Mouse (Mus musculus) heart, embryonic 12.5 days (tissue): ENCODE results near the gene Mpi. TPM values are rescaled to one million over a fixed set of nuclear protein-coding genes. Genes with fewer than 3 reads are reported as not detected.

ENCODE experiments used
- ATAC-seq: fragments of 200-750 bp; cut with Nextera tagmentation; 2 replicates; pipeline ENCODE4 v1.8.0; 2017; ENCODE audit warnings: moderate TSS enrichment, moderate library complexity; ENCODE audit not compliant: insufficient number of reproducible peaks, low FRiP score
- H3K27ac ChIP-seq: fragments of 300-500 bp; sonication (generic); 2 replicates; pipeline ENCODE4 v1.5.1; 2016; ENCODE audit warnings: mild to moderate bottlenecking, moderate library complexity; ENCODE audit not compliant: poor library complexity, severe bottlenecking
- H3K27me3 ChIP-seq: fragments of 300-500 bp; sonication (generic); replicated peaks from 2 replicates; pipeline ENCODE4 v1.6.1; 2016; ENCODE audit warnings: mild to moderate bottlenecking, moderate library complexity
- H3K36me3 ChIP-seq: fragments of 300-500 bp; sonication (generic); 2 replicates; pipeline ENCODE4 v1.6.1; 2016; ENCODE audit warnings: mild to moderate bottlenecking, moderate library complexity
- H3K4me1 ChIP-seq: fragments of 300-500 bp; sonication (generic); replicated peaks from 2 replicates; pipeline ENCODE4 v1.6.1; 2016; ENCODE audit warnings: mild to moderate bottlenecking
- H3K4me2 ChIP-seq: fragments of 300-500 bp; sonication (generic); 2 replicates; pipeline ENCODE4 v1.6.1; 2016; ENCODE audit warnings: mild to moderate bottlenecking, moderate library complexity
- H3K4me3 ChIP-seq: fragments of 300-500 bp; sonication (generic); 2 replicates; pipeline ENCODE4 v1.5.1; 2016; ENCODE audit warnings: mild to moderate bottlenecking
- H3K9ac ChIP-seq: fragments of 300-500 bp; sonication (generic); 2 replicates; pipeline ENCODE4 v1.6.1; 2016; ENCODE audit warnings: mild to moderate bottlenecking, moderate library complexity
- H3K9me3 ChIP-seq: fragments of 300-500 bp; sonication (generic); replicated peaks from 2 replicates; pipeline ENCODE4 v1.6.1; 2016; ENCODE audit warnings: mild to moderate bottlenecking, moderate library complexity
- WGBS: fragments of 180-500 bp; shearing (Covaris S2); methylation state at CpG from one replicate; pipeline ENCODE4 v1.1.7; 2016; 5-methylcytosine and 5-hydroxymethylcytosine counted together
- polyA plus RNA-seq: library from polyadenylated mRNA; unstranded; fragments of >200 nt; fragmentation: Nextera tagmentation; extraction: Ambion mirVana; gene quantifications from 2 replicates; pipeline ENCODE4 v1.2.1, GENCODE M21; 2016

The Mpi gene
- polyA plus RNA-seq, 1 experiment from 2014 or later, result 75.6 TPM

- under 1% methylated on average over 37 of the region's 37 CpGs for WGBS
- Histone ChIP-seq H3K4me3 (peak within 1 kb of the TSS; percentile 81), H3K27me3 (no peaks in the 10 kb centered on the region), H3K4me1 (peaks cover 37% of the 10 kb centered on the region), H3K36me3 (no peaks in the 10 kb centered on the region), H3K27ac (peak within 1 kb of the TSS; percentile 50; the same call in 1 of the 2 replicates), H3K9me3 (no peaks in the 10 kb centered on the region), H3K4me2 (peak within 1 kb of the TSS; percentile 88), H3K9ac (peak within 1 kb of the TSS; percentile 80)
- ATAC-seq, result peak; percentile 99
Observed at GRCm38 (mm10) chr9:57560861-57561710, 8.5 kb upstream of the Mpi start, which contains the start of gene Scamp2. Gene Scamp2, plus strand, starts transcription at chr9:57560943.

- WGBS, result 27% methylated on average over 7 of the region's 7 CpGs
- no peaks in the 10 kb centered on the region for H3K9me3 ChIP-seq
- ATAC-seq, result no peak
- H3K27me3 ChIP-seq, result no peaks in the 10 kb centered on the region
- peak overlapping the region; percentile 81 for H3K4me3 ChIP-seq
- no peaks in the 10 kb centered on the region for H3K36me3 ChIP-seq
- peaks cover 28% of the 10 kb centered on the region for H3K4me1 ChIP-seq
- H3K27ac ChIP-seq, result 0 out of 2 replicates have a peak overlapping the region, but pooled peaks have one; percentile 50
- H3K4me2 ChIP-seq, result peak overlapping the region; percentile 88
- peak overlapping the region; percentile 80; the same call in 1 of the 2 replicates for H3K9ac ChIP-seq
Observed at GRCm38 (mm10) chr9:57560263-57560662, 7.7 kb upstream of the Mpi start.

GRCm38 (mm10) chr9:57559568-57559967 is 7.0 kb upstream of the Mpi start:
- no peak overlapping the region for H3K27ac ChIP-seq
- ATAC-seq, result no peak
- H3K9ac ChIP-seq, result no peak overlapping the region
- no peaks in the 10 kb centered on the region for H3K27me3 ChIP-seq
- no peak overlapping the region for H3K4me2 ChIP-seq
- H3K4me3 ChIP-seq, result no peak overlapping the region
- WGBS, result 72% methylated on average over 2 of the region's 2 CpGs
- no peaks in the 10 kb centered on the region for H3K9me3 ChIP-seq
- H3K4me1 ChIP-seq, result peaks cover 25% of the 10 kb centered on the region
- H3K36me3 ChIP-seq, result no peaks in the 10 kb centered on the region

GRCm38 (mm10) chr9:57558625-57559024 is 6.1 kb upstream of the Mpi start:
- no peak for ATAC-seq
- WGBS, result 68% methylated on average over 4 of the region's 4 CpGs
- H3K27me3 ChIP-seq, result no peaks in the 10 kb centered on the region
- no peaks in the 10 kb centered on the region for H3K36me3 ChIP-seq
- H3K4me3 ChIP-seq, result no peak overlapping the region
- no peaks in the 10 kb centered on the region for H3K9me3 ChIP-seq
- peaks cover 25% of the 10 kb centered on the region for H3K4me1 ChIP-seq
- no peak overlapping the region for H3K9ac ChIP-seq
- no peak overlapping the region for H3K27ac ChIP-seq
- no peak overlapping the region for H3K4me2 ChIP-seq

- H3K4me1 ChIP-seq, result peaks cover 15% of the 10 kb centered on the region
- no peak for ATAC-seq
- H3K4me3 ChIP-seq, result no peak overlapping the region
- no peaks in the 10 kb centered on the region for H3K9me3 ChIP-seq
- no peaks in the 10 kb centered on the region for H3K27me3 ChIP-seq
- no peaks in the 10 kb centered on the region for H3K36me3 ChIP-seq
- 72% methylated on average over 3 of the region's 3 CpGs for WGBS
- no peak overlapping the region for H3K9ac ChIP-seq
- H3K4me2 ChIP-seq, result no peak overlapping the region
- no peak overlapping the region for H3K27ac ChIP-seq
Observed at GRCm38 (mm10) chr9:57557215-57557614, 4.7 kb upstream of the Mpi start.

GRCm38 (mm10) chr9:57554753-57555152 is 2.2 kb upstream of the Mpi start:
- H3K27ac ChIP-seq, result no peak overlapping the region
- H3K4me1 ChIP-seq, result peaks cover 17% of the 10 kb centered on the region
- no peak for ATAC-seq
- H3K4me2 ChIP-seq, result no peak overlapping the region
- no peak overlapping the region for H3K4me3 ChIP-seq
- H3K9me3 ChIP-seq, result no peaks in the 10 kb centered on the region
- 63% methylated on average over 3 of the region's 3 CpGs for WGBS
- no peaks in the 10 kb centered on the region for H3K27me3 ChIP-seq
- H3K36me3 ChIP-seq, result no peaks in the 10 kb centered on the region; the same call in 1 of the 2 replicates
- H3K9ac ChIP-seq, result no peak overlapping the region

GRCm38 (mm10) chr9:57553119-57553518 is 556 bp upstream of the Mpi start:
- Histone ChIP-seq H3K9ac (no peak overlapping the region), H3K36me3 (peaks cover 15% of the 10 kb centered on the region), H3K27me3 (no peaks in the 10 kb centered on the region), H3K9me3 (no peaks in the 10 kb centered on the region), H3K4me2 (no peak overlapping the region), H3K4me3 (no peak overlapping the region), H3K4me1 (peaks cover 32% of the 10 kb centered on the region), H3K27ac (no peak overlapping the region)
- WGBS, result 64% methylated on average over 11 of the region's 11 CpGs
- ATAC-seq, result no peak

GRCm38 (mm10) chr9:57550126-57550862 is 2.3 kb downstream of the Mpi start:
- peaks cover 42% of the 10 kb centered on the region for H3K4me1 ChIP-seq
- WGBS, result 56% methylated on average over 11 of the region's 11 CpGs
- peak overlapping the region; percentile 43 for H3K4me2 ChIP-seq
- peak overlapping the region; percentile 93 for H3K27ac ChIP-seq
- H3K9ac ChIP-seq, result peak overlapping the region; percentile 36; the same call in 1 of the 2 replicates
- H3K9me3 ChIP-seq, result no peaks in the 10 kb centered on the region
- peak; percentile 52; the same call in 1 of the 2 replicates for ATAC-seq
- H3K4me3 ChIP-seq, result peak overlapping the region; percentile 9; the same call in 1 of the 2 replicates
- peaks cover 39% of the 10 kb centered on the region for H3K36me3 ChIP-seq
- H3K27me3 ChIP-seq, result no peaks in the 10 kb centered on the region

- H3K4me3 ChIP-seq, result no peak overlapping the region
- no peaks in the 10 kb centered on the region for H3K27me3 ChIP-seq
- peaks cover 42% of the 10 kb centered on the region for H3K4me1 ChIP-seq
- no peaks in the 10 kb centered on the region for H3K9me3 ChIP-seq
- peak overlapping the region; percentile 93; the same call in 1 of the 2 replicates for H3K27ac ChIP-seq
- ATAC-seq, result no peak
- H3K4me2 ChIP-seq, result no peak overlapping the region
- H3K36me3 ChIP-seq, result peaks cover 50% of the 10 kb centered on the region
- no peak overlapping the region for H3K9ac ChIP-seq
- WGBS, result 92% methylated on average over 4 of the region's 4 CpGs
Observed at GRCm38 (mm10) chr9:57549186-57549585, 3.4 kb downstream of the Mpi start.

GRCm38 (mm10) chr9:57547869-57548268 is 4.7 kb downstream of the Mpi start:
- H3K27me3 ChIP-seq, result no peaks in the 10 kb centered on the region
- peaks cover 42% of the 10 kb centered on the region for H3K4me1 ChIP-seq
- H3K9ac ChIP-seq, result no peak overlapping the region
- no peak overlapping the region for H3K4me2 ChIP-seq
- WGBS, result 84% methylated on average over 11 of the region's 11 CpGs
- no peak for ATAC-seq
- H3K9me3 ChIP-seq, result no peaks in the 10 kb centered on the region
- no peak overlapping the region for H3K27ac ChIP-seq
- H3K36me3 ChIP-seq, result peaks cover 63% of the 10 kb centered on the region
- H3K4me3 ChIP-seq, result no peak overlapping the region

GRCm38 (mm10) chr9:57547287-57547686 is 5.3 kb downstream of the Mpi start:
- Histone ChIP-seq H3K9ac (no peak overlapping the region), H3K9me3 (no peaks in the 10 kb centered on the region), H3K4me1 (peaks cover 42% of the 10 kb centered on the region), H3K4me2 (no peak overlapping the region), H3K27ac (no peak overlapping the region), H3K36me3 (peaks cover 69% of the 10 kb centered on the region), H3K27me3 (no peaks in the 10 kb centered on the region), H3K4me3 (no peak overlapping the region)
- 51% methylated on average over 5 of the region's 5 CpGs for WGBS
- no peak for ATAC-seq
